In the genomic region with DNA sequence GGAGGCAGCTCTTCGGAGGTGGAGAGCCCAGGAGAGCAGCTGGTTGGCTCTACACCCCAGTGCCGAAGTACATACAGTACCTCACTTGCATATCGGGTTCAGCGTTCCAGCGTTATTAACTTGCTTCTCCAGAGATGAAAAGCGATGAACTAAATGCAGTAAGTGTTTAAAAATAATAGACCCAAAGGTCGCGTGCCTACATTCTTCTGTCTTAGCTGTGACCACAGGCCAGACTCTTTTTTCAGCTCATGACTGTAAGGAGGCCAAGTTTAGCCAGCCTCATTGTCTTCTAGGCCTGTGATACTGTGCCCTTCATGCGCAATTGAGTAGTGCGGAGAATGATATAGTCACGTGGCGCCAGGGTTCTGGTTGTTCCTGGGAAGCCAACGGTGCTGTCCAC, we compare ENCODE assay signal across 11 mouse cellular contexts.
A peak's percentile ranks its signal among the peaks of the same experiment; 100 is the strongest.
DNase-seq lines count a peak whose midpoint lies in the region; ATAC-seq and TF ChIP-seq lines count a peak whose summit lies in the region.
"Had no signal": no experiment of that assay in that cellular context is flagged by ENCODE, and none has a peak within 500 bp of the region (broad histone marks: within the 10 kb centered on the region; RNA-seq: fewer than 3 reads in every experiment).

No protein-coding gene starts in this region.

- ATAC-seq in midbrain, embryonic 13.5 days = no peak
- no peak for ATAC-seq in hindbrain, embryonic 11.5 days (ENCODE audit: low FRiP score)

- no peaks in the 10 kb centered on the region; the same call in 1 of the 2 replicates for H3K27me3 ChIP-seq in midbrain, embryonic 13.5 days
- no peaks in the 10 kb centered on the region for H3K27me3 ChIP-seq in hindbrain, embryonic 11.5 days (ENCODE audit: control insufficient read depth, insufficient read depth, low read length)
- H3K27me3 ChIP-seq: hindbrain, embryonic 13.5 days had no signal

- H3K9ac ChIP-seq in midbrain, embryonic 13.5 days (replicated peaks) = no peak overlapping the region
- no peak overlapping the region for H3K9ac ChIP-seq in hindbrain, embryonic 11.5 days (ENCODE audit: low read depth, low read length)
- H3K9ac ChIP-seq: hindbrain, embryonic 13.5 days had no signal

- TF ChIP-seq CTCF in layer of hippocampus, adult 2 months (conservative IDR thresholded peaks at IDR 0.05) = no peak

- no peak overlapping the region for H3K4me3 ChIP-seq in layer of hippocampus, adult 2 months
- no peak overlapping the region for H3K4me3 ChIP-seq in midbrain, embryonic 13.5 days (replicated peaks)
- H3K4me3 ChIP-seq in hindbrain, embryonic 11.5 days (ENCODE audit: low read depth, low read length) = no peak overlapping the region
- H3K4me3 ChIP-seq: hindbrain, embryonic 13.5 days had no signal

- 0 out of 2 replicates have a peak, but pooled peaks cover 2% of the 10 kb centered on the region for H3K9me3 ChIP-seq in midbrain, embryonic 13.5 days
- H3K9me3 ChIP-seq in hindbrain, embryonic 11.5 days (ENCODE audit: control insufficient read depth, low read length) = no peaks in the 10 kb centered on the region
- H3K9me3 ChIP-seq: hindbrain, embryonic 13.5 days had no signal

- no peaks in the 10 kb centered on the region for H3K36me3 ChIP-seq in midbrain, embryonic 13.5 days
- H3K36me3 ChIP-seq in hindbrain, embryonic 11.5 days (ENCODE audit: control insufficient read depth, insufficient read depth, low read length) = no peaks in the 10 kb centered on the region
- H3K36me3 ChIP-seq: hindbrain, embryonic 13.5 days had no signal

- WGBS in midbrain, embryonic 13.5 days = 87% methylated on average over 13 of the region's 13 CpGs
- WGBS in hindbrain, embryonic 11.5 days = 87% methylated on average over 13 of the region's 13 CpGs

- H3K4me2 ChIP-seq in midbrain, embryonic 13.5 days (replicated peaks) = no peak overlapping the region
- H3K4me2 ChIP-seq in hindbrain, embryonic 11.5 days (replicated peaks; ENCODE audit: low read depth, low read length) = no peak overlapping the region
- H3K4me2 ChIP-seq: hindbrain, embryonic 13.5 days had no signal

- peak overlapping the region; percentile 83 for H3K27ac ChIP-seq in layer of hippocampus, adult 2 months
- no peak overlapping the region for H3K27ac ChIP-seq in midbrain, embryonic 13.5 days
- H3K27ac ChIP-seq in hindbrain, embryonic 11.5 days (ENCODE audit: low read depth, low read length) = no peak overlapping the region
- H3K27ac ChIP-seq: hindbrain, embryonic 13.5 days had no signal

- DNase-seq in layer of hippocampus, adult 2 months (ENCODE audit: low spot score in 2 of 2) = no peak
- DNase-seq in layer of hippocampus, adult 8-10 months (ENCODE audit: low spot score in 2 of 2) = no peak
- DNase-seq in R1 (ENCODE audit: low read depth, low spot score) = peak; percentile 23
- DNase-seq in heart, adult 9 months (ENCODE audit: low spot score in 2 of 2) = peak; percentile 51 to 52
- peak; percentile 70 for DNase-seq in kidney, postnatal 14 days
- DNase-seq in B cell, adult 2 months = no peak
- DNase-seq in hindbrain, embryonic 11.5 days (ENCODE audit: low spot score) = no peak
- DNase-seq: cerebellum, postnatal 10 days; liver had no signal

- peaks cover 71% of the 10 kb centered on the region for H3K4me1 ChIP-seq in midbrain, embryonic 13.5 days (replicated peaks)
- peaks cover 19% of the 10 kb centered on the region for H3K4me1 ChIP-seq in hindbrain, embryonic 11.5 days (replicated peaks; ENCODE audit: control insufficient read depth, insufficient read depth, low read length)

Comparison
In these comparisons a context has a peak if more than half of its experiments do, and no peak if none do; other contexts are left out.
1. DNase-seq: peak in R1 (single experiment), heart, adult 9 months (2 of 2) and kidney, postnatal 14 days (single experiment); none in layer of hippocampus, adult 2 months (0 of 2), layer of hippocampus, adult 8-10 months (0 of 2), B cell, adult 2 months (0 of 2) and hindbrain, embryonic 11.5 days (single experiment).